ENCODE assay signal across 17 mouse cellular contexts in genomic region chr7:102337326-102337725, GRCm38 (mm10).
DNase-seq lines count a peak whose midpoint lies in the region; ATAC-seq and TF ChIP-seq lines count a peak whose summit lies in the region.
"Had no signal": no experiment of that assay in that cellular context is flagged by ENCODE, and none has a peak within 500 bp of the region (broad histone marks: within the 10 kb centered on the region; RNA-seq: fewer than 3 reads in every experiment).

No protein-coding gene starts in this region.

- ATAC-seq in lung, postnatal 0 days = no peak
- ATAC-seq: forebrain, embryonic 13.5 days; hindbrain, embryonic 16.5 days; Patski had no signal

- no peak overlapping the region for H3K9ac ChIP-seq in lung, postnatal 0 days (replicated peaks; ENCODE audit: low read depth)
- H3K9ac ChIP-seq: forebrain, embryonic 13.5 days; heart, embryonic 13.5 days; limb, embryonic 15.5 days; stomach, embryonic 15.5 days had no signal

- no peak overlapping the region for H3K4me2 ChIP-seq in lung, postnatal 0 days (replicated peaks; ENCODE audit: low read depth, low read length)
- H3K4me2 ChIP-seq: forebrain, embryonic 13.5 days; heart, embryonic 13.5 days; limb, embryonic 15.5 days; stomach, embryonic 15.5 days had no signal

- intact Hi-C loops in heart, postnatal 36 days (cut with DNase I) = loop anchor here (5.0 kb wide), 1 partner anchor 35 kb away; no protein-coding TSS in a partner anchor

- H3K4me1 ChIP-seq in kidney, adult 2 months (ENCODE audit: control insufficient read depth, insufficient read depth, low read length) = no peaks in the 10 kb centered on the region
- H3K4me1 ChIP-seq in lung, postnatal 0 days (ENCODE audit: insufficient read depth, low read depth, low read length) = no peaks in the 10 kb centered on the region
- H3K4me1 ChIP-seq: forebrain, embryonic 13.5 days; limb, embryonic 10.5 days; limb, embryonic 15.5 days; stomach, embryonic 15.5 days had no signal

- no peaks in the 10 kb centered on the region for H3K9me3 ChIP-seq in lung, postnatal 0 days (ENCODE audit: low read length)
- H3K9me3 ChIP-seq: forebrain, embryonic 13.5 days; heart, embryonic 13.5 days; limb, embryonic 10.5 days; limb, embryonic 15.5 days; stomach, embryonic 15.5 days had no signal

- no peak for TF ChIP-seq CTCF in kidney, adult 2 months (conservative IDR thresholded peaks at IDR 0.05; ENCODE audit: insufficient read depth, insufficient read length, low read depth, low read length)
- no peak for TF ChIP-seq CTCF in lung, postnatal 0 days (IDR thresholded peaks at IDR 0.05)

- H3K27ac ChIP-seq in kidney, adult 2 months (ENCODE audit: insufficient read depth, low read depth, low read length) = peak overlapping the region; percentile 12
- H3K27ac ChIP-seq in lung, postnatal 0 days (ENCODE audit: low read length) = 0 out of 2 replicates have a peak overlapping the region, but pooled peaks have one; percentile 20
- H3K27ac ChIP-seq: forebrain, embryonic 13.5 days; heart, embryonic 13.5 days; limb, embryonic 10.5 days; limb, embryonic 15.5 days had no signal

- no peak for TF ChIP-seq POLR2A in kidney, adult 2 months (IDR thresholded peaks at IDR 0.05; ENCODE audit: low read depth, low read length)

- TF ChIP-seq EP300 in lung, postnatal 0 days (IDR thresholded peaks at IDR 0.05) = no peak

- H3K36me3 ChIP-seq in kidney, adult 2 months (ENCODE audit: control insufficient read depth, insufficient read depth, low read length) = no peaks in the 10 kb centered on the region
- no peaks in the 10 kb centered on the region for H3K36me3 ChIP-seq in lung, postnatal 0 days (ENCODE audit: insufficient read depth, low read length)
- H3K36me3 ChIP-seq: heart, embryonic 13.5 days; limb, embryonic 10.5 days; limb, embryonic 15.5 days; stomach, embryonic 15.5 days had no signal

- no peak overlapping the region for H3K4me3 ChIP-seq in kidney, adult 2 months (ENCODE audit: insufficient read depth, low read depth, low read length)
- H3K4me3 ChIP-seq in lung, postnatal 0 days (ENCODE audit: low read depth, low read length) = no peak overlapping the region
- H3K4me3 ChIP-seq: forebrain, embryonic 13.5 days; heart, embryonic 13.5 days; limb, embryonic 10.5 days; limb, embryonic 15.5 days; stomach, embryonic 15.5 days had no signal

- DNase-seq in heart, adult 11 months = peak; percentile 83
- no peak for DNase-seq in heart, postnatal 36 days
- no peak for DNase-seq in kidney, adult 2 months
- no peak for DNase-seq in kidney, adult 18-20 months
- no peak for DNase-seq in lung, postnatal 0 days (ENCODE audit: low spot score)
- DNase-seq in lung, postnatal 10 days = no peak
- peak; percentile 29 to 32 for DNase-seq in B cell, adult 2 months
- DNase-seq in thymus, postnatal 14 days = no peak
- DNase-seq: cerebellum, adult 11 months; layer of hippocampus, adult 9-11 months had no signal

- no peaks in the 10 kb centered on the region; the same call in 1 of the 2 replicates for H3K27me3 ChIP-seq in kidney, adult 2 months (replicated peaks; ENCODE audit: control insufficient read depth, insufficient read depth, low read length)
- no peaks in the 10 kb centered on the region for H3K27me3 ChIP-seq in lung, postnatal 0 days (replicated peaks; ENCODE audit: insufficient read depth, low read length)
- H3K27me3 ChIP-seq: forebrain, embryonic 13.5 days; heart, embryonic 13.5 days; limb, embryonic 15.5 days; Patski; stomach, embryonic 15.5 days had no signal

- WGBS in kidney, adult 2 months = 95% methylated on average over 5 of the region's 5 CpGs
- 90% methylated on average over 5 of the region's 5 CpGs for WGBS in lung, postnatal 0 days

Comparison
In these comparisons a context has a peak if more than half of its experiments do, and no peak if none do; other contexts are left out.
1. DNase-seq: peak in heart, adult 11 months (single experiment) and B cell, adult 2 months (2 of 2); none in heart, postnatal 36 days (0 of 2), kidney, adult 2 months (single experiment), kidney, adult 18-20 months (single experiment), lung, postnatal 0 days (single experiment), lung, postnatal 10 days (single experiment) and thymus, postnatal 14 days (single experiment).